Mouse (Mus musculus) testis, adult 2 months (tissue): ENCODE results near the gene Cdk4.

Source experiments
- CTCF ChIP-seq: fragments of 200-500 bp; IDR thresholded peaks from 2 replicates; pipeline ENCODE4 v1.5.1; 2012; ENCODE audit warnings: low read depth, mild to moderate bottlenecking, inconsistent platforms, low read length, moderate library complexity; ENCODE audit not compliant: control insufficient read depth, insufficient read depth, insufficient replicate concordance
- POLR2A ChIP-seq: fragments of 200-500 bp; IDR thresholded peaks from 2 replicates; pipeline ENCODE4 v1.6.1; 2012; ENCODE audit warnings: low read depth, mild to moderate bottlenecking, inconsistent platforms, low read length, moderate library complexity; ENCODE audit not compliant: control insufficient read depth

DNA sequence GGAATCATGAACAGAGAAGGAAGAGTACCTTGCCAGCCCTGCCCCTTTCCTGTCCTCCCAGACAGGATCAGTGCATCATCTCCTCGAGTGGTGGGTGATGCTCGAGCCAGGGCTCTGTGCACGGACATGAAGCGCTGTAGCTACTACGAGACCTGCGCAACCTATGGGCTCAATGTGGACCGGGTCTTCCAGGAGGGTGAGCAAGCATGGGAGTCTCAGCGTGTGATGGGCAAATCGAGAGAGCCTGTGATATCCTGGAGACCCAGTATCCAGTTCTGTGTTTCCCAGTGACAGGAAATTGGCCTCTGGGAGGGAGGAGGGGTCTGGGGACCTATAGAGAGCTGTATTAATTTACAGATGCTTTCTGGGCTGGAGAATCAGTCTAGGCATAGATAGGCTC is 21.7 kb downstream of the Cdk4 start:
- TF ChIP-seq CTCF, result no peak
- no peak for TF ChIP-seq POLR2A
